Mouse (Mus musculus): Measurements from ENCODE around the gene Dusp18. TPM values are rescaled to one million over a fixed set of nuclear protein-coding genes. Genes with fewer than 3 reads are reported as not detected.

The Dusp18 gene
- total and polyA plus RNA-seq, 3 experiments, result 0.81 to 2.2 TPM; not detected in 1

DNA sequence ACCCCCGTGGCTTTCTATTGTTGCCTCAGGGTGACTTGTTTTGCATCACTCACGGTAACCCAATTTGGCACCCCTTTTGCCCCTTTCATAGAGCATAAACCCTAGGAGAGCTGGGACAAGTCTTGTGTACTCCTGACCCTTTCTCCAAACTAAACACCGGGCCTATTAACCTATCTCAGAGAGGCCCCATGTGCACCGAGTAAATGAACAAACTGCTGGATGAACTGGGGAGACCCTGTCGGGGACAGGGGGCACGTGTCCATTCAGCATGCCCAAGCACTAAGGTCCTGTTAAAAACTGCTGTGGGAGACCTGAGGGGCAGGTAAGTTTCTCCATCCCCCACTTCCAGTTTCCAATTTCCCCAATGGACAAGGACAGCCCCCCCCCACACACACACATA, 35.9 kb downstream of the Dusp18 start:
- Histone ChIP-seq H3K36me3 (ENCODE audit: control insufficient read depth in 1 of 2, insufficient read depth in 2 of 2, low read length in 2 of 2) (peaks cover 0 to 14% of the 10 kb centered on the region in 2 experiments; a peak in 2 of 4 replicates), H3K27me3 (ENCODE audit: control insufficient read depth in 1 of 2, insufficient read depth in 2 of 2, low read length in 2 of 2) (peaks cover 0 to 7% of the 10 kb centered on the region in 2 experiments; a peak in 2 of 4 replicates), H3K9ac (ENCODE audit: control insufficient read depth, low read depth, low read length, poor library complexity, severe bottlenecking) (peak overlapping the region; percentile 67), H3K9me3 (replicated peaks; ENCODE audit: insufficient read depth, low read length) (no peaks in the 10 kb centered on the region), H3K79me2 (ENCODE audit: control insufficient read depth, insufficient read depth, low read length, poor library complexity) (no peaks in the 10 kb centered on the region; the same call in 1 of the 2 replicates), H3K4me3 (ENCODE audit: control insufficient read depth in 1 of 2, insufficient read depth in 1 of 2, low read depth in 2 of 2, low read length in 2 of 2) (peak overlapping the region; percentile 64 to 71; a peak in 2 of 4 replicates), H3K4me1 (ENCODE audit: control insufficient read depth in 1 of 2, insufficient read depth in 2 of 2, low read length in 2 of 2) (peaks cover 0 to 21% of the 10 kb centered on the region in 2 experiments; a peak in 3 of 4 replicates), H3K27ac (ENCODE audit: control insufficient read depth, low read depth, low read length) (no peak overlapping the region)
- TF ChIP-seq MAZ (IDR thresholded peaks at IDR 0.05; ENCODE audit: low read depth, low read length) (no peak), POLR2A (IDR thresholded peaks at IDR 0.05; ENCODE audit: control insufficient read depth in 1 of 2, insufficient read depth in 1 of 2, low read depth in 1 of 2, low read length in 2 of 2, poor library complexity in 1 of 2) (no peak), MYC (IDR thresholded peaks at IDR 0.05; ENCODE audit: low read depth, low read length) (no peak), GABPA (IDR thresholded peaks at IDR 0.05; ENCODE audit: low read depth, low read length) (no peak), CHD1 (IDR thresholded peaks at IDR 0.05; ENCODE audit: low read depth, low read length) (no peak), KAT2A (conservative IDR thresholded peaks at IDR 0.05; ENCODE audit: low read depth, low read length) (no peak), GATA1 (IDR thresholded peaks at IDR 0.05; ENCODE audit: low read depth, low read length) (no peak), MAFK (IDR thresholded peaks at IDR 0.05; ENCODE audit: borderline replicate concordance, low read depth, low read length) (no peak), POLR2AphosphoS2 (IDR thresholded peaks at IDR 0.05; ENCODE audit: low read length) (no peak), POLR2AphosphoS5 (IDR thresholded peaks at IDR 0.05; ENCODE audit: borderline replicate concordance, low read depth, low read length) (no peak)
- DNase-seq (ENCODE audit: low read depth, low spot score), result no peak

DNA sequence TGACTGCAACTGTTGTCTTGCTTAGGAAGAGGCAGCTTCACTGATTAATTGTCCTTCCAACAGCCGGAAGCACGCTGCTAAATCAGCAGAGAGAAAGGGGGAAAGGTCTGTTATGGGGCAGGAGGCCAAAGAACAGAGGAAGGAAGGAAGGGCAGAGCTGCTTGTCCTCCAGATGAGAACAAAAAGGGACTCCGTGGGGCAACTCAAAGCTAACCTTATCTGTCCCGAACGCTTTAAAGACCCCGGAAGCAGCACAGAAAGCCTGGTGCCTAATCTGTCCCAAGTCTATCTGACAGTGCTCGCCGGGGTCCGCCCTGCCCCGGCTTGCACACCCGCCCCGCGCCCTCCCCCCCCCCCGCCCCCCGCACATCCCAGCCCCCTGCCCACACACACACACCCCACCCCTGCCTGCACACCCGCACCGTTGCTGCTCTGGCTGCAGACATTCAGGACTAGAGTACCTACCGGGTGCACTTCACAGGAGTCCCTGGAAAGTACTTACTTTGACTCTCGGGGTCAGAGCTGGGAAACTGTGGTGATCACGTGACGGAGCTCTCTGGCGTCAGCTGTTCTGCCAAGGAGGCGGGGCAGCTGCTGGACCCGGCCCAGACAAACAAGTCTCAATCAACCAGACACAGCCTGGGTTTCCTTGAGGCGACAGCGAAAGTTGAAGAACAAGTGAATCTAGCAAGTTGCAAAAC, 36.6 kb downstream of the Dusp18 start, which contains the start of gene Tcn2:
Gene Tcn2, minus strand, starts transcription at position 649 of the 701 bp plus-strand sequence.
- DNase-seq (ENCODE audit: low read depth, low spot score), result peak; percentile 94
- Histone ChIP-seq H3K79me2 (ENCODE audit: control insufficient read depth, insufficient read depth, low read length, poor library complexity) (no peaks in the 10 kb centered on the region; the same call in 1 of the 2 replicates), H3K4me1 (ENCODE audit: control insufficient read depth in 1 of 2, insufficient read depth in 2 of 2, low read length in 2 of 2) (peaks cover 0 to 21% of the 10 kb centered on the region in 2 experiments; a peak in 3 of 4 replicates), H3K27ac (ENCODE audit: control insufficient read depth, low read depth, low read length) (peak within 1 kb of the TSS; percentile 74), H3K27me3 (ENCODE audit: control insufficient read depth in 1 of 2, insufficient read depth in 2 of 2, low read length in 2 of 2) (peaks cover 0 to 9% of the 10 kb centered on the region in 2 experiments; a peak in 2 of 4 replicates), H3K4me3 (ENCODE audit: control insufficient read depth in 1 of 2, insufficient read depth in 1 of 2, low read depth in 2 of 2, low read length in 2 of 2) (peak within 1 kb of the TSS; percentile 64 to 71), H3K9ac (ENCODE audit: control insufficient read depth, low read depth, low read length, poor library complexity, severe bottlenecking) (peak within 1 kb of the TSS; percentile 67), H3K36me3 (ENCODE audit: control insufficient read depth in 1 of 2, insufficient read depth in 2 of 2, low read length in 2 of 2) (peaks cover 0 to 14% of the 10 kb centered on the region in 2 experiments; a peak in 2 of 4 replicates), H3K9me3 (replicated peaks; ENCODE audit: insufficient read depth, low read length) (no peaks in the 10 kb centered on the region)
- TF ChIP-seq USF1 (IDR thresholded peaks at IDR 0.05; ENCODE audit: low read depth, low read length) (peak; percentile 99), UBTF (IDR thresholded peaks at IDR 0.05; ENCODE audit: borderline replicate concordance, insufficient read depth, low read depth, low read length) (no peak), CTCF (IDR thresholded peaks at IDR 0.05 in 2 of 3, conservative IDR thresholded peaks at IDR 0.05 in 1 of 3; ENCODE audit: control insufficient read depth in 1 of 3, insufficient read depth in 1 of 3, low read depth in 2 of 3, low read length in 3 of 3, poor library complexity in 1 of 3, severe bottlenecking in 1 of 3) (no peak), RCOR1 (IDR thresholded peaks at IDR 0.05; ENCODE audit: low read depth, low read length) (peak; percentile 9; the same call in 1 of the 2 replicates), NRF1 (IDR thresholded peaks at IDR 0.05; ENCODE audit: insufficient read depth, low read depth, low read length, poor library complexity, severe bottlenecking) (no peak), ZNF384 (IDR thresholded peaks at IDR 0.05; ENCODE audit: low read depth, low read length) (0 out of 2 replicates have a peak, but pooled peaks have one; percentile 2), MAFK (IDR thresholded peaks at IDR 0.05; ENCODE audit: borderline replicate concordance, low read depth, low read length) (no peak), E2F4 (IDR thresholded peaks at IDR 0.05; ENCODE audit: borderline replicate concordance, low read depth, low read length) (no peak), TBP (IDR thresholded peaks at IDR 0.05; ENCODE audit: low read depth, low read length) (peak; percentile 46; the same call in 1 of the 2 replicates), ELF1 (IDR thresholded peaks at IDR 0.05; ENCODE audit: low read depth, low read length) (peak; percentile 76), MAX (IDR thresholded peaks at IDR 0.05; ENCODE audit: low read length) (peak; percentile 96), GABPA (IDR thresholded peaks at IDR 0.05; ENCODE audit: low read depth, low read length) (no peak), TCF12 (IDR thresholded peaks at IDR 0.05; ENCODE audit: low read depth, low read length) (no peak), EP300 (IDR thresholded peaks at IDR 0.05; ENCODE audit: low read depth in 1 of 2, low read length in 2 of 2) (0 out of 4 replicates have a peak, but pooled peaks of 1 of the 2 experiments have one; percentile 33), ZKSCAN1 (IDR thresholded peaks at IDR 0.05; ENCODE audit: low read depth, low read length) (no peak), MYC (IDR thresholded peaks at IDR 0.05; ENCODE audit: low read depth, low read length) (no peak), TAL1 (IDR thresholded peaks at IDR 0.05; ENCODE audit: low read length) (no peak), GATA1 (IDR thresholded peaks at IDR 0.05; ENCODE audit: low read depth, low read length) (peak; percentile 68), HCFC1 (IDR thresholded peaks at IDR 0.05; ENCODE audit: low read depth, low read length) (peak; percentile 42), MAZ (IDR thresholded peaks at IDR 0.05; ENCODE audit: low read depth, low read length) (no peak), CHD1 (IDR thresholded peaks at IDR 0.05; ENCODE audit: low read depth, low read length) (no peak), POLR2AphosphoS5 (IDR thresholded peaks at IDR 0.05; ENCODE audit: borderline replicate concordance, low read depth, low read length) (no peak), NELFE (IDR thresholded peaks at IDR 0.05; ENCODE audit: low read depth, low read length) (0 out of 2 replicates have a peak, but pooled peaks have one; percentile 36), POLR2AphosphoS2 (IDR thresholded peaks at IDR 0.05; ENCODE audit: low read length) (no peak), MXI1 (IDR thresholded peaks at IDR 0.05; ENCODE audit: low read depth, low read length) (peak; percentile 61), ETS1 (IDR thresholded peaks at IDR 0.05; ENCODE audit: low read depth, low read length) (peak; percentile 90)

All from MEL (cell line).